Mouse (Mus musculus) testis, postnatal 14 days (tissue): ENCODE data around the gene Pou2f1.

Experiments used
- DNase-seq: peaks from one replicate; pipeline ENCODE4 v3.0.0; 2021; ENCODE audit warnings: low spot score

Gene Pou2f1

GRCm38 (mm10) chr1:165882146-165882900 is 120.2 kb downstream of the Pou2f1 start:
- no peak for DNase-seq

DNA sequence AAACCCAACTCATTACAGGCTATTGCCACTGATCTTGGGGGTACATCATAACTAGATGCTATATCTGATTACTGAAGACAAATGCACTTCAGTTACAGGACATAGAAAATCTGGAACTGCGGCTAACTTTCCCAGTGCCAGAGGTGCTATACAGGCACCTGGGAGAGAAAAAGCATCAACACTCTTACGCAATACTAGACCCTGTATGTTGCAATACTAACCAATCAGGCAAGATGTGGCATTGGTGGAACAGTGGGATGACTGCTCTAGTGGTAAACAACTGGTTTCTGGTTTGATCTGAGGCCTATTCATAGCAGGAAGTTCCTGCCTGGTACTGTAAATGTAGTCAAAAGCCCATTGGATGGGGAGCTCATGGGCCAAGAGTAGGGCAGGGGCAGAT is 123.7 kb downstream of the Pou2f1 start:
- no peak for DNase-seq

- no peak for DNase-seq
Observed at GRCm38 (mm10) chr1:165875520-165876284, 126.8 kb downstream of the Pou2f1 start.

DNA sequence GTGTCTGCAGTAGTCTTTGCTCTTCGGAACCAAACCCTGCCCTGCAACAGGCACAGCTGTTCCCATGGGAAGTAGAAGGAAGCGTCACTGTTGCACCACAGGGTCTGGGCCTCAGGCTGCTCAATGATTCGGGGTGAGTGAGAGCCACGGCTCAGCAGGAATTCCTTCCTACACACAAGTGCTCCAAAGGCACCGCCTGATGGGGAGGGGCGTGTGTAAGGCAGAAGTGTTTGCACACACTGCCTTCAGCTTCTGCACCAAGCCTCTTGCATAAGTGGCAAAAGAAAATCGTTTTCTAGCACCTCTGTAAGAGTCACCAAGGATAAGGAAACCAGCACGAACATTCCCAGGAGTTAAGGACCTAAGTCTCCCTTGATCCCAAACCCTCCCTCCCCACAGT is 127.8 kb downstream of the Pou2f1 start:
- DNase-seq: no peak

- no peak for DNase-seq
Observed at GRCm38 (mm10) chr1:165868659-165869058, 133.8 kb downstream of the Pou2f1 start.

DNA sequence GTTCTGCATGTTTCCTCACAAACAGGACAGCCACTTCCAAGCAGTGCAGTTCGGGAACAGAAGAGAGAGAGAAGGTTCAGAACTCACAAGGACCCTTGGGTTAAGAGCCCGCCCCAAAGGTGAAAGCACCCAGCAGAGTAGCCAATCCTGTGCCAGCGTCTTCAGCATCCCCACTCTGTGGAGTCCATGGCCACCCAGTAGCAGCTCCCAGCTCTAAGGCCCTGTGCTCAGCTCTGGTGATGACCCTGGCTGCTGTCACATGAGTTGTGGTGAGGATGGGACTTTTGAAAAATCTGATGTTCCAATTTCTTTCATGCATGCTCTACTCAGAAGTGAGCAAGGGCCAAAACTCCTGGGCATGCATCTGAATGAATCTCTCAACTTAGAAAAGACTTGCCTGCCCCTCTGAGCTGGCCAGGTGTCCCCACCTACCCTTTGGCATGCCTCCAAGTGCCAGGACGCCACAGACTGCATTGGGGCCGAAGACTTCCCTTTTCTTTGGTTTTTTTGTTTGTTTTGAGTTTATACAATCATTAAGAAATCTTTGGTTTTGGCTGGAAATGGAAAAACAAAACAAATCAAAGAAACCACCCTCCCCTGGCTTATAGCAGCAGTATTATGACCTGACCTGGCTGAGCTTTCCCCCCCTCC is 135.7 kb downstream of the Pou2f1 start:
- no peak for DNase-seq

DNA sequence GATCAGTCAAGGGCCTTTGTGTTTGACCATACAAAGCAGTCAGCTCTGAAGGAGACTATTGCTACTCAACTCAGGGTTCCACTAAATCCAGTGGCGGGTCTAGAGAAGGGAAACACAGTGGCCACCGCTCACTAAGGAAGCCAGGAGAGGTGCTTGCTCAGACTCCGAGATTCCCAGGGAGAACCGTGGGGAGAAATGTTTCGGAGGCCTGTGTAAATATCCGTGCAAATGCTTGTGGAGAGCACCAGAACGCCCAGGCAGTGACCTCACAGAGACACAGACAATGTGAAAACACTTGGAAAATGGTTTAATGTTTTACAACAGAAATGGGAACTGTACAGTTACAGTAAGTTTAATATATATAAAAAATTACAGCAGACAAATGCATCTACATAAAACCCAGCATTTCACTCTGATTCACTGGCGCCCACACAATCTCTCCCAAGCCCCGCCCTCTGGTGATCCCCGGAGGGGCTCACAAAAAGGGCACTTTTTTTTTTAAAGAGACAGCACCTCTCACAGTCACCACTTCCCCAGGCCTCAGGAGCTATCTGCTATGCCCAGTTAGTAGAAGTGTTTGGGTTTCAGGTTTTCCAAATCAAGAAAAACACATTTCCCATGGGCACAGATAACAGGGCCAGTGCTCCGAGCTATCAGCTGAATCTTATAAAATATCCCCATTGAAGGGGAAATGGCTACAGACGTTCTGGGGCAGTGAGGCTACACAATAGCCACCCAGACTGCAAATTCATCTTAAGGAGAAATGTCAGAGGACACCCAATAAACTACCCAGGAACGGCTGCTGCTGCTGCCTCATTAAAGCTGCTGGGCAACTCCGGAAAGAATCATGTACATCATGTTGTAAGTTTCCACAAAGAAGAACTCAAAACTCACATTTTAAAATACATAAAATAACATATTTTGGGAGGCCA is 137.3 kb downstream of the Pou2f1 start:
- no peak for DNase-seq

DNA sequence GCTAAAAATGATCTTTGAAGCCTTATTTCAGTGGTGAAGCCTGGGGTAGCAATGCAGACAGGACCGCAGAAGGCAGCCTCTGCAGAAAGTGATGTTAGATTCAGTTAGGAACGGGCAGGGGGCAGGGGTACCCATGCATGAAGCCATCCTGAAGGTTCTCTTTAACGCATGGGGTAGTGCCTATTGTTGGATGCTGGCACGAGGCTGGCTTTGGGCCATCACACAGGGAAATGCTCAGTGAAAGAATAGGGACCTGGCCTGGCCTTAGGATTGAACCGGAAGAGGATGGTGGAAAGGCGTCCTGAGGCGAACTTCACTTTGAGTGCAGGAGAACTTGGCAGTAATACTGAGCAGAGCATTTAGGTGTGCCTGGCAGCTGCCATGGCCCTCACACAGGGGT is 140.4 kb downstream of the Pou2f1 start:
- no peak for DNase-seq

DNA sequence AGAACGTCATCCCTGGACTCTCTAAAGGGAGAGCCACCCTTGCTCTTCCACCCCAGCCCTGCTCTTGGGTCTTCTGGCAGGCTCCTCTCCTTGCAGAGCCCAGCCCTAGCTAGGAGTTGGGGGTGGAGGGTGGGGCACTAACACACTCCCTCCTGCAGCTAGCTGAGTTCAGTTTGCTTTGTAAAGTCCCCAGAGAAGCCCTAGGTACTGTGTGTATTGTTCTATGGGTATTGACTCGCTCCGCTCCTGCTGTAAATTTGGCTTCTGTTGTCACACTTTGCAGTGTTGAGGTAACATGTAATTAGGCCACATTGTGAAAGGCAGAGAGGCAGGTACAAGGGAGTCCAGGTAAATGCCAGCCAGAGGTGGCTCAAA is 141.3 kb downstream of the Pou2f1 start:
- no peak for DNase-seq

- DNase-seq: no peak
Observed at GRCm38 (mm10) chr1:165860373-165861234, 141.9 kb downstream of the Pou2f1 start.

GRCm38 (mm10) chr1:165858356-165858755 is 144.1 kb downstream of the Pou2f1 start:
- no peak for DNase-seq

DNA sequence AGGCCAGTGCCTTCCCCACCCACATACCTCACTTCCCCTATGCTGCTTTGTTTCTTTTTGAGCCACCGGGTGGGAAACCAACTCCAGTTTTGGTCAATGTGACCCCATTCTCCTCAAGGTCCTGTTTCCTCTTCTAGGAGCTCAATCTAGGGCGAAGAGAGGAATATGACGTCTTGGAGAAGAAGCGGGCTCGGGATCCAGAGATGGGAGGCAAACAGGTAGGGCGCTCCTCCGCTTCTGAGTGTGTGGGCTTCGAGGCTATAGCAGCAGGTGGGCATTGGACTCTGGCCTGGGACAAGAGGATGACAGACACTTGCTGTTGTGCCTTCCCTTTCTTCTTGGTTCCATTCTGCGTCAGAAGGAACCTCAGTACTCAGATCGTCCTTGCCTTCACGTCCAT is 145.2 kb downstream of the Pou2f1 start:
- no peak for DNase-seq

DNA sequence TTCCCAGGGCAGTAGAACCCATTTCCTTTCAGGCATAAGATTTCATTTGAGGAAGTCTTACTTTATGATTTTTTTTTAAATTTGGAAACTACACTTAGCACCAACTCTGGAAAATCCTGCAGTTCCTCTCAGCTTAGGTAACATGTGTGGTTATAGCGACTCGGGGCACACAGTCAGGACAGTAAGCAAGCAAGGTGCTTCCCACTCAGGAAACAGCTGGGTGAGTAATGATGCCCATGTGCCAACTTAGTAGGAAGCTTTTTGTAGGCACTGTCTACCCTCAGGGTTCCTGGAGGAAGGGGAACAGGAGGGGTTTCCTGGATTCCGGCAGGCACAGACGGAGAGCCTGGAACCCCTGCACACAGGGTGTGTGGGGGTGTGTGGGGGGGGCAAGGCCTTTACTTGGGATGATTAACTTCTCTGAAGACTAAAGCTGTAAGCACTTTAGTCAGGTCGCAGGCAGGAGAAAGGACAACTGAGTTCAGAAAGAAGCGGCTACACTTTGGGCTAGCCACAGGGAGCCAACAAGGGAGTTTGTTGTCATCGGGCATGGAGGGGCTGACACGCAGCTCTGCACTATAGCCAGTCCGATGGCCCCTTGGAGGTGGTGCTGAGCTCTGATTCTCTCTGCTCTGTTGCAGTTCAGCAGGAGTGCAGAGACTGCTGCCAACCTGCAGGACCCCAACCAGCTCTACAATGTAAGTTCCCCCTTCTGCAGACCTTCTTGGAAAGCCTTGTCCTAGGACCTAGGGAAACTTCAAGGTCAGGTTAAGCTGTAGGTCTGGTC is 146.5 kb downstream of the Pou2f1 start:
- no peak for DNase-seq

GRCm38 (mm10) chr1:165853729-165854420 is 148.6 kb downstream of the Pou2f1 start:
- DNase-seq: no peak

DNA sequence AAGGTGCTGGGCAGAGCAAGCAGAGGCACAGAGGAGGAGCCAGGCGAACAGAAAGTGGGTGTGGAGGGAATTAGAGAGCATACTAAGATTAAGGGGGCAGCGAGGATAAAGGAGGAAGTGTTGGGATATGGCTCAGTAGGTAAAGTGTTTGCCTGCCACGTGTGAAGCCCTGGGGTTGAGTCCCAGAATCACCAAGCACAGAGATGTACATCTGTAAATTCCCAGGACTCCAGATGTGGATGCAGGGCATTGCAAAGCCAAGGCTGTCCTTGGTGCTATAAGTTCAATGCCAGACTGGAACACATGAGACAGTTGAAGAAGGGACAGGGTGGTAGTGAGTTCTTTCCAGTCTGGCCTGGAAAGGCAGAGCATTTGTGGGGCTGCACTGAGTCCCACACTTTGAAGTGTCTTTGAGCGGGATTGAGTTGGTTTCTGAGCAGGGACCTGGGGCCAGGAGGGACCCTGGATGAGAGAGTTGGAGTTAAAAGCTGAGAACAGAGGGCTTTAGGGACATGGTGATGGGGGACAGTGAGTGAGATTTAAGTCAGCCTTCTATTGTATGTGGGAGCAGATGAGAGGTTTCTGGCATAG is 149.3 kb downstream of the Pou2f1 start:
- DNase-seq: no peak

DNA sequence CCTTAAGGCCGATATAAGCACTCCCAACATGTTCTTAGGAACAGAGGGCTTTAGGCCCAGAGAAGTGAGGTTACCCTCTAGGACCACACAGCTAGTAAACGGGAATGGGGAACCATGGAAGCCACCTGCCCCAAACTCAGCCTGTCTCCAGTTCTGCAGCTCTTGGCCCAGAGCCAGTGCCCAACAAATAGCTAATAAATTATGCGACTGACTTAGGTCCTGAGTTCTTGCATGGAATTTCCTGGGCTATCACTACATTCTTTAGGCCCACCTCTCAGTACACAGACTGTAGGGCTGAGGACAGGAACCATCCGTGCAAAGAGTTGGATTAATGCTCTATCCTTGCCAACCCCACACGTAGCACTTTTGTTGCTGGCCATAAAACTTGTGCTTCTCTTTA is 150.3 kb downstream of the Pou2f1 start:
- DNase-seq: no peak

DNA sequence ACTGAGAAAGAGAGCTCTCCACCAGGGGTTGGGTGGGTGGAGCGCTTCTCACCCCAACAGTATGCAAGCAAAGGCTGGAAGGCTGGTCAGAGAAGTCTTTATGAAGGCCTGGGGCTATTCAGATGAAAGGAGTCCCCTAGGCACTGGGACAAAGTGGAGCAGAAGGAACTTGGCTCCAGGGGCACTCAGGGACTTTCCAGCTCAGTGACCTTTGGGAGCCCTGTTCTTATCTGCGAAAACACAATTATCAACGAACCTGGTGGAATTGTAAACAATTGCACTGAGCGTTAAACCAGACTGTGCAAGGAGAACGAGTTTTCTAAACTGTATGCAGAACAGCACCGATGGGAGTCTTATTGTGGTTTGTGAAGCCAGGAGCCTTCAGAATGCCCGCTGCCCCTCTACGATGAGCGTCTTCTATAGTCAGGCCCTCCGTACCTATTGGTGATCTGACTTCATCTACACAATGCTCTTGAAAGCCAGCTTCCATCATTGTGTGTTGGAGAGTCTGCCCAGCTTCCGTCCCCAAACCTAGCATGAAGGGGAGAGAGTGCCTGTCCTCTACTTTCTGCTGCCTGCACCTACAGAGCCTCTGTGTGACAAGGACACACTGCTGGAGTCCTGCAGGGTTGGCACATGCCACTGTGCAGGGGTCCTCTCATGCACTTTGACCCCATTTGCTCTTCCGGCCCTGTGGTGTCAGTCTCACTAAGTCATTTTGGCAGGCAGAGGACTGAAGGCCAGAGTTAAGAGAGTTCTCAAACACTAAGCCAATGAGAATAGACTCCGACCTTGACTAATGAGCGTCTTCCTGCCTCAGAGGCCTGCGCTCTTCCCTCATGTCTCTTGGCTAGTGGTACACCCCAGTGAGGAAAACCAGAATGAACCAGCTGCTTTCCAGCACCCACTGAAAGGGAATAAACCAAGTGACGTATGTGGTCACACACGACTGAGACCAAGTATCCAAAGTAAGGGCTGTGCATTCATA is 152.7 kb downstream of the Pou2f1 start:
- no peak for DNase-seq

DNA sequence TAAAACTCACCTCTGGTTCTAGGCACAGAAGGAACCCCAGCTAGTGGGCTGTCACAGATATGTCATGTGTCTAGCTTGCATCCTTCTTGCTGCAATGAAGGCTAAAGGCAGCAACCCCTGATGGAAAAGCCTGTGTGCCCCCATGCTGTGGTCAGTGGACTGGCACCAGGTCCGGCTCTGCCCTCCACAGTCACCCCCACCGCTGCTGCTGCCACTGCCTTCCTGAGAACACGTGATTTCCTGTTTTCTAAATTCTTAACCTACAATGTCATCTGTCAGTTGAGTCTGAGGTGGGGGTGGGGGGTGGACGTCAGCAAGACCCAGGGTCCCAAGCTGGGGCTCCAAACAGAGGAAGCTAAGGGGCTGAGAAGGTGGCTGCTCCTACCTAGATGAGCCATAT is 153.6 kb downstream of the Pou2f1 start:
- no peak for DNase-seq
